8 mouse cellular contexts compared by ENCODE assay signal in genomic region chr11:53903781-53904533, GRCm38 (mm10). TPM values are rescaled to one million over a fixed set of nuclear protein-coding genes. Genes with fewer than 3 reads are reported as not detected.
DNase-seq lines count a peak whose midpoint lies in the region; ATAC-seq and TF ChIP-seq lines count a peak whose summit lies in the region.

No protein-coding gene starts in this region.

- intact Hi-C loops in left cerebral cortex, postnatal 36 days (cut with DNase I), result no loop called here

- H3K4me3 ChIP-seq in hindbrain, embryonic 10.5 days, result no peak overlapping the region
- H3K4me3 ChIP-seq in hindbrain, postnatal 0 days (ENCODE audit: low read length), result no peak overlapping the region
- H3K4me3 ChIP-seq in heart, embryonic 16.5 days (ENCODE audit: low read length), result no peak overlapping the region
- H3K4me3 ChIP-seq in liver, embryonic 12.5 days, result no peak overlapping the region
- no peak overlapping the region for H3K4me3 ChIP-seq in testis, adult 2 months (ENCODE audit: control insufficient read depth, low read depth, low read length)
- no peak overlapping the region for H3K4me3 ChIP-seq in hindbrain, embryonic 14.5 days (replicated peaks; ENCODE audit: low read length)

- peak; percentile 62 for DNase-seq in hindbrain, embryonic 10.5 days (ENCODE audit: low spot score)
- DNase-seq in hindbrain, postnatal 0 days (ENCODE audit: low spot score), result no peak
- DNase-seq in left cerebral cortex, postnatal 36 days (ENCODE audit: low spot score in 2 of 2), result no peak
- DNase-seq in hindbrain, embryonic 14.5 days (ENCODE audit: low spot score), result no peak
- no peak for DNase-seq in natural killer cell, adult 2 months (ENCODE audit: low spot score in 2 of 2)

- no peak overlapping the region for H3K4me2 ChIP-seq in hindbrain, postnatal 0 days (ENCODE audit: low read depth, low read length)
- H3K4me2 ChIP-seq in heart, embryonic 16.5 days (ENCODE audit: low read depth, low read length), result no peak overlapping the region
- no peak overlapping the region for H3K4me2 ChIP-seq in liver, embryonic 12.5 days
- H3K4me2 ChIP-seq in hindbrain, embryonic 14.5 days (replicated peaks), result no peak overlapping the region

- H3K9me3 ChIP-seq in hindbrain, embryonic 10.5 days, result no peaks in the 10 kb centered on the region
- no peaks in the 10 kb centered on the region for H3K9me3 ChIP-seq in hindbrain, postnatal 0 days (ENCODE audit: low read length)
- no peaks in the 10 kb centered on the region for H3K9me3 ChIP-seq in heart, embryonic 16.5 days (replicated peaks; ENCODE audit: control insufficient read depth, low read length)
- no peaks in the 10 kb centered on the region for H3K9me3 ChIP-seq in liver, embryonic 12.5 days (replicated peaks)
- no peaks in the 10 kb centered on the region for H3K9me3 ChIP-seq in hindbrain, embryonic 14.5 days (ENCODE audit: control insufficient read depth, low read length)

- no peaks in the 10 kb centered on the region for H3K27me3 ChIP-seq in hindbrain, embryonic 10.5 days (ENCODE audit: insufficient read depth, poor library complexity, severe bottlenecking)
- no peaks in the 10 kb centered on the region for H3K27me3 ChIP-seq in hindbrain, postnatal 0 days (ENCODE audit: insufficient read depth, low read length)
- H3K27me3 ChIP-seq in heart, embryonic 16.5 days (ENCODE audit: control insufficient read depth, insufficient read depth, low read length), result no peaks in the 10 kb centered on the region
- H3K27me3 ChIP-seq in liver, embryonic 12.5 days (replicated peaks), result 0 out of 2 replicates have a peak, but pooled peaks cover under 1% of the 10 kb centered on the region
- H3K27me3 ChIP-seq in testis, adult 2 months (ENCODE audit: control insufficient read depth, insufficient read depth, low read length), result no peaks in the 10 kb centered on the region
- no peaks in the 10 kb centered on the region for H3K27me3 ChIP-seq in hindbrain, embryonic 14.5 days (ENCODE audit: control insufficient read depth, insufficient read depth, low read length)

- no peak overlapping the region for H3K9ac ChIP-seq in hindbrain, postnatal 0 days (replicated peaks; ENCODE audit: low read length)
- no peak overlapping the region for H3K9ac ChIP-seq in heart, embryonic 16.5 days (ENCODE audit: low read length)
- no peak overlapping the region for H3K9ac ChIP-seq in liver, embryonic 12.5 days
- H3K9ac ChIP-seq in hindbrain, embryonic 14.5 days, result no peak overlapping the region

- TF ChIP-seq CTCF in hindbrain, postnatal 0 days (IDR thresholded peaks at IDR 0.05; ENCODE audit: low read depth), result no peak
- TF ChIP-seq CTCF in testis, adult 2 months (IDR thresholded peaks at IDR 0.05; ENCODE audit: control insufficient read depth, insufficient read depth, insufficient replicate concordance, low read depth, low read length), result no peak

- peak overlapping the region; percentile 9; the same call in 1 of the 2 replicates for H3K27ac ChIP-seq in hindbrain, embryonic 10.5 days
- no peak overlapping the region; the same call in 1 of the 2 replicates for H3K27ac ChIP-seq in hindbrain, postnatal 0 days
- H3K27ac ChIP-seq in heart, embryonic 16.5 days (ENCODE audit: low read length), result 0 out of 2 replicates have a peak overlapping the region, but pooled peaks have one; percentile 4
- H3K27ac ChIP-seq in liver, embryonic 12.5 days, result no peak overlapping the region
- H3K27ac ChIP-seq in testis, adult 2 months (ENCODE audit: control insufficient read depth, insufficient read depth, low read depth, low read length), result peak overlapping the region; percentile 72
- no peak overlapping the region for H3K27ac ChIP-seq in hindbrain, embryonic 14.5 days

- 36% methylated on average over 16 of the region's 16 CpGs for WGBS in hindbrain, embryonic 10.5 days
- 40% methylated on average over 16 of the region's 16 CpGs for WGBS in hindbrain, postnatal 0 days
- WGBS in heart, embryonic 16.5 days, result 39% methylated on average over 16 of the region's 16 CpGs
- WGBS in liver, embryonic 12.5 days (ENCODE audit: insufficient replicate concordance), result 54% methylated on average over 16 of the region's 16 CpGs
- 50% methylated on average over 16 of the region's 16 CpGs for WGBS in hindbrain, embryonic 14.5 days

- H3K36me3 ChIP-seq in hindbrain, embryonic 10.5 days, result no peaks in the 10 kb centered on the region
- H3K36me3 ChIP-seq in hindbrain, postnatal 0 days (ENCODE audit: insufficient read depth, low read length), result no peaks in the 10 kb centered on the region
- no peaks in the 10 kb centered on the region for H3K36me3 ChIP-seq in heart, embryonic 16.5 days (ENCODE audit: control insufficient read depth, insufficient read depth)
- H3K36me3 ChIP-seq in liver, embryonic 12.5 days, result no peaks in the 10 kb centered on the region
- no peaks in the 10 kb centered on the region for H3K36me3 ChIP-seq in testis, adult 2 months (ENCODE audit: control insufficient read depth, insufficient read depth, low read length)
- H3K36me3 ChIP-seq in hindbrain, embryonic 14.5 days (replicated peaks; ENCODE audit: control insufficient read depth, insufficient read depth), result no peaks in the 10 kb centered on the region

- peaks cover 18% of the 10 kb centered on the region for H3K4me1 ChIP-seq in hindbrain, embryonic 10.5 days (replicated peaks)
- H3K4me1 ChIP-seq in hindbrain, postnatal 0 days (ENCODE audit: insufficient read depth, low read length), result no peaks in the 10 kb centered on the region
- peaks cover 10% of the 10 kb centered on the region for H3K4me1 ChIP-seq in heart, embryonic 16.5 days (ENCODE audit: control insufficient read depth, insufficient read depth, low read length)
- no peaks in the 10 kb centered on the region for H3K4me1 ChIP-seq in liver, embryonic 12.5 days
- H3K4me1 ChIP-seq in testis, adult 2 months (ENCODE audit: control insufficient read depth, insufficient read depth, low read length), result peaks cover 11% of the 10 kb centered on the region
- H3K4me1 ChIP-seq in hindbrain, embryonic 14.5 days (replicated peaks; ENCODE audit: control insufficient read depth, insufficient read depth, low read length), result no peaks in the 10 kb centered on the region

- no peak for TF ChIP-seq POLR2A in testis, adult 2 months (IDR thresholded peaks at IDR 0.05; ENCODE audit: control insufficient read depth, low read depth, low read length)

- ATAC-seq in hindbrain, postnatal 0 days, result no peak
- ATAC-seq in heart, embryonic 16.5 days (replicated peaks; ENCODE audit: extremely low read depth, insufficient read depth, low FRiP score), result peak; percentile 60; the same call in 1 of the 2 replicates
- 0 out of 2 replicates have a peak, but pooled peaks have one; percentile 27 for ATAC-seq in liver, embryonic 12.5 days
- no peak for ATAC-seq in hindbrain, embryonic 14.5 days (ENCODE audit: low FRiP score)

RNA-seq across cellular contexts. Expression of gene Slc22a5, which starts 12.5 kb away (rescaled TPM):
- 6.3 and 7.7 TPM in 2 replicates for polyA plus RNA-seq in hindbrain, embryonic 10.5 days (2016; fragmentation: Nextera tagmentation; extraction: Ambion mirVana)
- 10.3 and 19.1 TPM in 2 replicates for total RNA-seq in hindbrain, postnatal 0 days (2014; rRNA removed)
- 12.4 and 12.6 TPM in 2 replicates for polyA plus RNA-seq in hindbrain, postnatal 0 days (2015; fragmentation: Nextera tagmentation; extraction: Ambion mirVana)
- polyA plus RNA-seq in heart, embryonic 16.5 days (2015; fragmentation: Nextera tagmentation; extraction: Ambion mirVana), result 9.0 and 10.6 TPM in 2 replicates
- polyA plus RNA-seq in liver, embryonic 12.5 days (2016; fragmentation: Nextera tagmentation; extraction: Ambion mirVana), result 2.4 and 3.3 TPM in 2 replicates
- polyA plus RNA-seq in testis, adult 2 months (2012; rRNA removed), result 20.7 and 21.7 TPM in 2 replicates
- 10 to 100 TPM in 1 of 2 experiments, 1 to 10 TPM in 1; 7.8 to 13.1 TPM for total RNA-seq in left cerebral cortex, postnatal 36 days (2021)
- 11.9 and 12.9 TPM in 2 replicates for polyA plus RNA-seq in hindbrain, embryonic 14.5 days (2014; fragmentation: Nextera tagmentation; extraction: Ambion mirVana)

RNA-seq across cellular contexts. Expression of gene Gm12216, which starts 44.9 kb away (rescaled TPM):
- polyA plus RNA-seq in hindbrain, embryonic 10.5 days (2016; fragmentation: Nextera tagmentation; extraction: Ambion mirVana), result 0.21 TPM in 1 of 2 replicates, not detected in the other
- not detected in 2 replicates for total RNA-seq in hindbrain, postnatal 0 days (2014; rRNA removed)
- 1.2 and 1.9 TPM in 2 replicates for polyA plus RNA-seq in hindbrain, postnatal 0 days (2015; fragmentation: Nextera tagmentation; extraction: Ambion mirVana)
- 1.4 and 2.7 TPM in 2 replicates for polyA plus RNA-seq in heart, embryonic 16.5 days (2015; fragmentation: Nextera tagmentation; extraction: Ambion mirVana)
- 0.30 and 0.83 TPM in 2 replicates for polyA plus RNA-seq in liver, embryonic 12.5 days (2016; fragmentation: Nextera tagmentation; extraction: Ambion mirVana)
- polyA plus RNA-seq in testis, adult 2 months (2012; rRNA removed), result 0.91 and 0.93 TPM in 2 replicates
- total RNA-seq in left cerebral cortex, postnatal 36 days (2021), result 1 to 10 TPM; 4.0 to 4.5 TPM
- 0.48 TPM in 1 of 2 replicates, not detected in the other for polyA plus RNA-seq in hindbrain, embryonic 14.5 days (2014; fragmentation: Nextera tagmentation; extraction: Ambion mirVana)

Comparison
In these comparisons a context has a peak if more than half of its experiments do, and no peak if none do; other contexts are left out.
1. H3K27ac ChIP-seq: peak in hindbrain, embryonic 10.5 days (single experiment), heart, embryonic 16.5 days (single experiment) and testis, adult 2 months (single experiment); none in hindbrain, postnatal 0 days (single experiment), liver, embryonic 12.5 days (single experiment) and hindbrain, embryonic 14.5 days (single experiment).
2. ATAC-seq: peak in heart, embryonic 16.5 days (single experiment) and liver, embryonic 12.5 days (single experiment); none in hindbrain, postnatal 0 days (single experiment) and hindbrain, embryonic 14.5 days (single experiment).